Mouse (Mus musculus): ENCODE results near the gene Rbfox1.

GRCm38 (mm10) chr16:6835051-6835450 is 949.9 kb downstream of the Rbfox1 start:
- no peak for TF ChIP-seq POLR2A (IDR thresholded peaks at IDR 0.05; ENCODE audit: insufficient read depth, low read depth, low read length)
- no peak for TF ChIP-seq CTCF (IDR thresholded peaks at IDR 0.05; ENCODE audit: insufficient read depth, low read depth, low read length)

Measured in olfactory bulb, adult 2 months (tissue).